Mouse (Mus musculus): ENCODE measurements around the gene Lrrc49.

Lrrc49 gene

GRCm38 (mm10) chr9:60592974-60593373 is 95.0 kb downstream of the Lrrc49 start:
- DNase-seq = peak in 1 of 2 experiments; percentile 25

- DNase-seq = no peak
Measured at GRCm38 (mm10) chr9:60592363-60592762, 95.6 kb downstream of the Lrrc49 start.

- DNase-seq = no peak
Measured at GRCm38 (mm10) chr9:60590871-60591624, 96.9 kb downstream of the Lrrc49 start.

GRCm38 (mm10) chr9:60588914-60589313 is 99.0 kb downstream of the Lrrc49 start:
- no peak for DNase-seq

DNA sequence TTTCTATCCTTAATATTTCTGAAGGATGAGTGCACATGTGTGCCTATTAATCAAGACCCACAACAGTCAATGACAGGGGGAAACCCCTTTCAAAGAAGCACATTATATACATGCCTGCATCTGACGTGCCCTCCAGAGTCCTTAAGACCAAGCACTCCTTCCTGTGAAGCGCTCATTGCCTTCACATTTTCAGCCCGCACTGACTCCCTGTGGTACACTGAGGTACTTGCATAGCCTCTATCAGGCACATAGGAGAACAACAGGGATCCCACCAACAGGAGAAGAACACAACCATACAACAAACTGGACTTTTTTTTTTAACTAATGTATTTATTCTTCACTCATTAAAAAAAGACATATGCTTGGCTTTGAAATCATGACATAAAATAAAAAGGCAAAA is 101.0 kb downstream of the Lrrc49 start:
- DNase-seq = no peak

GRCm38 (mm10) chr9:60585206-60585605 is 102.8 kb downstream of the Lrrc49 start:
- DNase-seq = no peak

GRCm38 (mm10) chr9:60582553-60582952 is 105.4 kb downstream of the Lrrc49 start:
- DNase-seq = no peak

GRCm38 (mm10) chr9:60573011-60573410 is 114.9 kb downstream of the Lrrc49 start:
- no peak for DNase-seq

DNA sequence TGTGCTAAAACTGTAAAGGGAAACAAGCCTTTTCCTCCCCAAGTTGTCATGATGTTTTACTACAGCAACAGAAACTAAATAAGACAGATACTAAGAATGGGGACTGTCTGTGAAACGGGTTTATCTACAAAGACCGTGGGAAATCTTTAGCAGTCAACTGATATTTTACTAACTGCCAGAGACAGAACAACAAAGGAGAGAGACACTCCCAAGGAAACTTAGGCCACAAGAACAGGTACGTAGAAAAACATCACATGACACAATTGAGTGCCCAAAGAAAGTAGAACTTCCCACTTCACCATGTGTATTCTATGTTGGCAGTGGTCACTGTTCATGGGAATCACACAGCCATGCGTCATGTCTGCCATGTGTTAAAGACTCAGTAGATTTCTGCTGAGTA is 116.2 kb downstream of the Lrrc49 start:
- DNase-seq = no peak

- no peak for DNase-seq
Measured at GRCm38 (mm10) chr9:60571041-60571440, 116.9 kb downstream of the Lrrc49 start.

GRCm38 (mm10) chr9:60569366-60569765 is 118.6 kb downstream of the Lrrc49 start:
- DNase-seq = no peak

DNA sequence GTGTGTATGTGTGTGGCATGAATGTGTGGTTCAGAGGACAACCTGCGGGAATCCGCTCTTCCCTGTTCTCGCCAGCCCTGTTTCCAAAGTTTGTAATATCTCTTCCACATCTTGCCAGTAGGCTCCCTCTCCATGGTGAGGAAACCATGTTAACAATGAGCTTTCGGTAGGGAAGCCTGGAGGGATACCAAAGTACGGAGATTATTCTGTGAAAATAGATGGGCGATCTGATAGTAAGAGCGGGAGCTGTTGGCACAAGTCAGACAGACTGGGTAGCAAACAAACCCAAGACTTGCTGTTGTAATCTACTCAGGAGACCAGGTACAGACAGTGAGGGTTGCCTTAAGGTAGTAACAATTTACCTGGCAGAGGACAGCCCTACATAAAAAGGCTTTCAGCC is 124.1 kb downstream of the Lrrc49 start:
- no peak for DNase-seq

GRCm38 (mm10) chr9:60562443-60563371 is 125.3 kb downstream of the Lrrc49 start:
- peak in 1 of 2 experiments; percentile 14 for DNase-seq

DNA sequence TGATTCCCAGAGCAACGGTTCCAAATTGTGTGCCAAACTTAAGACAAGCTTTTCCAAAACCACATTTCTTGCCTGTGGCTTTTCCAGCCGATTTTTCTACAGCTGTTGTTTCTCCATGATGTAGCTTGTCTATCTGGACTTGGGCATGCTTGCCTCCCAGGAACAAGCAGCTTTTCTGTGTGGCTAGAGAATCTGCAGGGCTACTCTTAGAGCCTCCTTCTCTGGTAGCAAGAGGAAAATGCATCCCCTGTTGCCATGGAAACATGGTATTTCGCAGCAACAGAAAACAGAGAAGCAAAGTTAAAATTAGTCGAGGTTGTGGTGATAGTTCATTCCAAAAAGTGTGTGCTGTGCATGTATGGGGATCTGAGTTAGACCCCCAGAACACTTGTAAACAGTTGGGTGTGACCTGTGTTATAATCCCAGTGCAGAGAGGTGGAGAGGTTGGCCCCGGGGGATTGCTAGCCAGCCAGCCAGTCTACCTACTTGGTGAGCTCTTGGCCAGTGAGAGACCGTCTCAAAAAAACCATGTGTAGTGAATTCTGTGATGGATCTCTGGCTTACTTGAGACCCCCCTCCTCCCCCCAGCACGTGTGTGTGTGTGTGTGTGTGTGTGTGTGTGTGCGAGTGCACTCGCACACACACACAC is 126.2 kb downstream of the Lrrc49 start:
- DNase-seq = no peak

DNA sequence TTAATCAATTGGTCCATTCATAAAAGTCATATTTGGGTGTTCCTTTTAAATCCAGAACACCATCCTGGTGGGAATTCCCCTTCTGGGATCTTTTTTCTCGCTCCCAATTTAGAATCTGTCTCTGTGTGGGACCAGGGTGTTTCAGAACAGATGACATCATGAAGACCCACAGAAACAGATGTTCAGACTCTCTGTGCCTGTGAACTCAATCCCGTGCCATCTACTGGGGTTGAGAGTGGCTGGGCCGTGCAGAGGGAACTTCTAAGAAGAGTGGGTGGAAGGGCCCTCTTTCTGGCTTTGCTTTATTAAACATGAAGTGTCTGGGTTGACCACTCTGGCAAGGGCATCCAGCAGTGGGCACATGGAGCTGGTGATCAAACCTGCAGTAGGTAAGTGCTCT is 129.5 kb downstream of the Lrrc49 start:
- DNase-seq = no peak

- no peak for DNase-seq
Measured at GRCm38 (mm10) chr9:60551238-60551637, 136.7 kb downstream of the Lrrc49 start.

DNA sequence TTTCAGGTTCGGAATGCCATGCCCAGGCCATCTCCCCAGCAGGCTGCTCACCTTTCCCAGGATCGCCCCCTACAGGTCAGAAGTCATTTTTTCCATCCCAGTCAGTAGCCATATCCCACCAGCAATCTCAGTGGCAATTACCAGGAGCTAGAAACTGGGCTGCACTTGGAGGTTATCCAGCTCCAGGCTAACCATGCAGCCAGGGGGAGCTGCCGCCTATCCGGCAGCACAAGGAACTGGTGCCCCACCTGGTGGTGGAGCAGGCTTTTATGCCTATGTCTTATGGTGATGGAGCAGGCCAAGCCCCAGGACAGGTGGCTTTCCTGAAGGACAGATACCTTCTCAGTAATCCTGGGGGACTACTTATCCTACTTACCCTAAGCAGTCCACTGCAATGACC is 139.8 kb downstream of the Lrrc49 start:
- peak; percentile 68 to 69 for DNase-seq

DNA sequence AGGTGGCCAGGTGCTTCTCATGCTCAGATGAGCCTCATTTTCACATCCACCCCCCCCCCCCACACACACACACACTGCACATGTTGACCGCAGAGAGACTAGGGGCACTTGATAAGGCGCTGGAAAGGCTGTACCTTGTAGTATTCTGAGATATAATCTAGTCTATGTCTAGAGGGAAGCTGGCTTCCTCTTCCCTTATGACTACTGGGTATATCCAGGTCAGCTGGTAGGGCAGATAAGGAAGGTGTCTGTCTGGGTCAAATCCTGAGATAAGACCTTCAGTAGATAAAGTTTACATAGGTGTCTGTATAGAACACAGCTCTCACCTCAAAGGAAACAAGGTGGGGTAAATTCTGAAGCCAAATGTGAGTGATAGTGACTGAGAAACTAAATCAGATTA is 141.8 kb downstream of the Lrrc49 start:
- DNase-seq = no peak

GRCm38 (mm10) chr9:60545361-60546096 is 142.4 kb downstream of the Lrrc49 start:
- peak; percentile 31 to 60 for DNase-seq

- DNase-seq = peak; percentile 23 to 36
Measured at GRCm38 (mm10) chr9:60543422-60544015, 144.4 kb downstream of the Lrrc49 start.

- DNase-seq = no peak
Measured at GRCm38 (mm10) chr9:60530310-60530709, 157.6 kb downstream of the Lrrc49 start.

Measured in lung, postnatal 4 days (tissue).